Mouse (Mus musculus) ES-E14 (cell line): ENCODE data around the gene Gm44503. TPM values are rescaled to one million over a fixed set of nuclear protein-coding genes. Genes with fewer than 3 reads are reported as not detected.

Source experiments
- DNase-seq: peaks from one replicate; pipeline ENCODE4 v3.0.0-alpha.2; 2013; ENCODE audit warnings: low read depth, low spot score
- H3K27ac ChIP-seq: 2 replicates; pipeline ENCODE4 v1.5.1; 2012; ENCODE audit warnings: low read depth, mild to moderate bottlenecking, low read length, moderate library complexity, mixed read lengths; ENCODE audit not compliant: poor library complexity, insufficient read depth, severe bottlenecking
- H3K36me3 ChIP-seq: 2 replicates; pipeline ENCODE4 v1.6.1; 2012; ENCODE audit warnings: mild to moderate bottlenecking, low read length, moderate library complexity, mixed read lengths; ENCODE audit not compliant: control insufficient read depth, poor library complexity, insufficient read depth, severe bottlenecking
- H3K4me1 ChIP-seq, 2 experiments: fragments of 150-350 bp in 1 of 2; sonication (generic) in 1 of 2; 2 replicates each; pipeline ENCODE4 v1.6.1; 2012; ENCODE audit warnings: low read length in 2 of 2, mild to moderate bottlenecking in 1 of 2, mixed read lengths in 1 of 2; ENCODE audit not compliant: control insufficient read depth in 2 of 2, insufficient read depth in 2 of 2, poor library complexity in 1 of 2
- H3K4me3 ChIP-seq, 2 experiments: fragments of 150-350 bp in 1 of 2; sonication (generic) in 1 of 2; 2 replicates each; pipeline ENCODE4 v1.5.1; 2012; ENCODE audit warnings: low read length in 2 of 2, low read depth in 1 of 2, mild to moderate bottlenecking in 1 of 2, mixed read lengths in 1 of 2; ENCODE audit not compliant: insufficient read depth in 1 of 2, poor library complexity in 1 of 2, severe bottlenecking in 1 of 2
- H3K9ac ChIP-seq: 2 replicates; pipeline ENCODE4 v1.6.1; 2012; ENCODE audit warnings: low read depth, mild to moderate bottlenecking, low read length, mixed read lengths; ENCODE audit not compliant: poor library complexity, insufficient read depth, severe bottlenecking
- H3K9me3 ChIP-seq: fragments of 150-350 bp; sonication (generic); 2 replicates; pipeline ENCODE4 v1.6.1; 2012; ENCODE audit warnings: low read depth, mild to moderate bottlenecking, low read length; ENCODE audit not compliant: control insufficient read depth, insufficient read depth
- CHD2 ChIP-seq: IDR thresholded peaks from 2 replicates; pipeline ENCODE4 v1.6.1; 2014; ENCODE audit warnings: mild to moderate bottlenecking, low read depth, low read length, inconsistent platforms
- HCFC1 ChIP-seq: IDR thresholded peaks from 2 replicates; pipeline ENCODE4 v1.6.1; 2012; ENCODE audit warnings: low read length, inconsistent platforms, borderline replicate concordance; ENCODE audit not compliant: insufficient read depth
- MAFK ChIP-seq: IDR thresholded peaks from 2 replicates; pipeline ENCODE4 v1.6.1; 2014; ENCODE audit warnings: mild to moderate bottlenecking, low read depth, low read length, inconsistent platforms; ENCODE audit not compliant: insufficient read depth
- ZC3H11A ChIP-seq: IDR thresholded peaks from 2 replicates; pipeline ENCODE4 v1.6.1; 2012; ENCODE audit warnings: low read depth, mild to moderate bottlenecking, inconsistent platforms, low read length, borderline replicate concordance
- ZNF384 ChIP-seq: IDR thresholded peaks from 2 replicates; pipeline ENCODE4 v1.6.1; 2012; ENCODE audit warnings: low read depth, low read length, inconsistent platforms
- in situ Hi-C, 2 experiments: fragments of 600-800 bp; cut with MboI; formaldehyde crosslinking; loops; one replicate each; pipeline ENCODE4 v1.15.1; 2025; ENCODE audit warnings: low sequenced_read_pairs in 2 of 2, inconsistent platforms in 1 of 2; ENCODE audit not compliant: unreplicated experiment in 2 of 2
- total RNA-seq: library from RNA; depleted of rRNA; stranded (reverse); fragments of 300-350 nt; gene quantifications from 2 replicates; pipeline ENCODE4 v1.2.3, GENCODE M21; 2012

The Gm44503 gene
- total RNA-seq, 1 experiment: 0.04 TPM

- no peak overlapping the region for H3K27ac ChIP-seq
- in situ Hi-C loops: no loop called here
- no peaks in the 10 kb centered on the region for H3K9me3 ChIP-seq
- TF ChIP-seq HCFC1: no peak
- TF ChIP-seq ZC3H11A: no peak
- TF ChIP-seq ZNF384: no peak
- no peak for TF ChIP-seq MAFK
- TF ChIP-seq CHD2: no peak
- no peak overlapping the region for H3K4me3 ChIP-seq
- H3K36me3 ChIP-seq: peaks cover 6% of the 10 kb centered on the region; the same call in 1 of the 2 replicates
- peaks cover 0 to 5% of the 10 kb centered on the region in 2 experiments; a peak in 1 of 4 replicates for H3K4me1 ChIP-seq
- H3K9ac ChIP-seq: no peak overlapping the region
- DNase-seq: no peak
Measured at GRCm38 (mm10) chr9:73005106-73005505, 46.5 kb downstream of the Gm44503 start.

GRCm38 (mm10) chr9:73006175-73006574 lies 47.5 kb downstream of the Gm44503 start:
- Histone ChIP-seq H3K9me3 (no peaks in the 10 kb centered on the region), H3K9ac (no peak overlapping the region), H3K4me1 (peaks cover 0 to 5% of the 10 kb centered on the region in 2 experiments; a peak in 1 of 4 replicates), H3K4me3 (no peak overlapping the region), H3K36me3 (peaks cover 9% of the 10 kb centered on the region; the same call in 1 of the 2 replicates), H3K27ac (no peak overlapping the region)
- no peak for TF ChIP-seq MAFK
- no peak for TF ChIP-seq ZNF384
- TF ChIP-seq CHD2: no peak
- TF ChIP-seq ZC3H11A: no peak
- TF ChIP-seq HCFC1: no peak
- no peak for DNase-seq
- in situ Hi-C loops: no loop called here

- DNase-seq: no peak
- Histone ChIP-seq H3K4me1 (peaks cover 0 to 5% of the 10 kb centered on the region in 2 experiments; a peak in 1 of 4 replicates), H3K36me3 (peaks cover 10% of the 10 kb centered on the region; the same call in 1 of the 2 replicates), H3K9ac (no peak overlapping the region), H3K9me3 (no peaks in the 10 kb centered on the region), H3K27ac (no peak overlapping the region), H3K4me3 (no peak overlapping the region)
- in situ Hi-C loops: no loop called here
- TF ChIP-seq HCFC1 (no peak), MAFK (no peak), CHD2 (no peak), ZC3H11A (no peak)
Measured at GRCm38 (mm10) chr9:73008384-73008783, 49.7 kb downstream of the Gm44503 start.

GRCm38 (mm10) chr9:73012629-73013028 lies 54.0 kb downstream of the Gm44503 start:
- in situ Hi-C loops: no loop called here
- H3K9ac ChIP-seq: no peak overlapping the region
- no peak overlapping the region for H3K4me3 ChIP-seq
- H3K36me3 ChIP-seq: peaks cover 24% of the 10 kb centered on the region
- H3K9me3 ChIP-seq: no peaks in the 10 kb centered on the region
- no peak for DNase-seq
- TF ChIP-seq MAFK: no peak
- no peak for TF ChIP-seq ZC3H11A
- no peak for TF ChIP-seq CHD2
- no peak for TF ChIP-seq HCFC1
- no peak for TF ChIP-seq ZNF384
- H3K27ac ChIP-seq: no peak overlapping the region
- no peaks in the 10 kb centered on the region for H3K4me1 ChIP-seq

GRCm38 (mm10) chr9:73014724-73015123 lies 56.1 kb downstream of the Gm44503 start:
- Histone ChIP-seq H3K9me3 (no peaks in the 10 kb centered on the region), H3K4me1 (peaks cover 0 to 2% of the 10 kb centered on the region in 2 experiments; a peak in 1 of 4 replicates), H3K4me3 (no peak overlapping the region), H3K9ac (no peak overlapping the region), H3K27ac (no peak overlapping the region; the same call in 1 of the 2 replicates), H3K36me3 (peaks cover 32% of the 10 kb centered on the region)
- in situ Hi-C loops: no loop called here
- no peak for TF ChIP-seq ZNF384
- no peak for TF ChIP-seq ZC3H11A
- no peak for DNase-seq
